Mouse (Mus musculus) urinary bladder, postnatal 14 days (tissue): ENCODE measurements around the gene F11.

Experiments used
- DNase-seq: peaks from one replicate; pipeline ENCODE4 v3.0.0; 2021; ENCODE audit warnings: low spot score

F11 gene

GRCm38 (mm10) chr8:45261920-45262319 is at the start of gene F11:
F11 (minus strand) TSS chr8:45262031.
- DNase-seq: no peak

GRCm38 (mm10) chr8:45310967-45311366 is 49.1 kb upstream of the F11 start:
- no peak for DNase-seq

GRCm38 (mm10) chr8:45308366-45308765 is 46.5 kb upstream of the F11 start, which contains the start of gene Gm45753:
Gm45753 (minus strand) TSS chr8:45308466.
- DNase-seq: no peak

GRCm38 (mm10) chr8:45305479-45305878 is 43.6 kb upstream of the F11 start:
- DNase-seq: no peak

- DNase-seq: no peak
These were observed 42.5 kb upstream of the F11 start for GRCm38 (mm10) chr8:45304354-45304753.

- DNase-seq: no peak
These were observed 40.6 kb upstream of the F11 start for GRCm38 (mm10) chr8:45302390-45302789.

- no peak for DNase-seq
These were observed 33.4 kb upstream of the F11 start for GRCm38 (mm10) chr8:45295276-45295675.

- no peak for DNase-seq
These were observed 32.9 kb upstream of the F11 start, which contains the start of gene Klkb1 for GRCm38 (mm10) chr8:45294687-45295086. Klkb1 (minus strand) TSS chr8:45294859.

GRCm38 (mm10) chr8:45291790-45292189 is 30.0 kb upstream of the F11 start:
- no peak for DNase-seq

- DNase-seq: no peak
These were observed 19.8 kb upstream of the F11 start for GRCm38 (mm10) chr8:45281630-45282029.

- no peak for DNase-seq
These were observed 15.6 kb upstream of the F11 start for GRCm38 (mm10) chr8:45277453-45277852.

- no peak for DNase-seq
These were observed 12.5 kb upstream of the F11 start for GRCm38 (mm10) chr8:45274317-45274716.

- no peak for DNase-seq
These were observed 7.2 kb upstream of the F11 start for GRCm38 (mm10) chr8:45269056-45269455.

GRCm38 (mm10) chr8:45268485-45268884 is 6.7 kb upstream of the F11 start:
- DNase-seq: no peak

- no peak for DNase-seq
These were observed 6.0 kb upstream of the F11 start for GRCm38 (mm10) chr8:45267611-45268391.

- DNase-seq: no peak
These were observed 5.2 kb upstream of the F11 start for GRCm38 (mm10) chr8:45266993-45267392.

GRCm38 (mm10) chr8:45264918-45265317 is 3.1 kb upstream of the F11 start:
- DNase-seq: no peak

- no peak for DNase-seq
These were observed 1.0 kb upstream of the F11 start for GRCm38 (mm10) chr8:45262851-45263250.

- no peak for DNase-seq
These were observed 3.4 kb downstream of the F11 start for GRCm38 (mm10) chr8:45258421-45258820.

- DNase-seq: no peak
These were observed 6.8 kb downstream of the F11 start for GRCm38 (mm10) chr8:45255040-45255439.

- DNase-seq: no peak
These were observed 7.5 kb downstream of the F11 start for GRCm38 (mm10) chr8:45254194-45254842.

- no peak for DNase-seq
These were observed 8.2 kb downstream of the F11 start for GRCm38 (mm10) chr8:45253586-45253985.

GRCm38 (mm10) chr8:45253111-45253510 is 8.7 kb downstream of the F11 start:
- no peak for DNase-seq
